Mouse (Mus musculus) thymus, adult 2 months (tissue): Measurements from ENCODE around the gene Hist1h3h.
A peak's percentile ranks its signal among the peaks of the same experiment; 100 is the strongest.

Experiments used
- CTCF ChIP-seq: fragments of 200-500 bp; IDR thresholded peaks from 2 replicates; pipeline ENCODE4 v1.5.1; 2012; ENCODE audit warnings: mild to moderate bottlenecking, control low read depth, low read length, moderate library complexity, borderline replicate concordance; ENCODE audit not compliant: control insufficient read depth, poor library complexity, insufficient read depth; ENCODE audit errors: extremely low read depth
- POLR2A ChIP-seq: fragments of 200-500 bp; IDR thresholded peaks from 2 replicates; pipeline ENCODE4 v1.6.1; 2012; ENCODE audit warnings: mild to moderate bottlenecking, low read length, control low read depth, moderate library complexity; ENCODE audit not compliant: control insufficient read depth, poor library complexity, insufficient read depth; ENCODE audit errors: extremely low read depth

GRCm38 (mm10) chr13:21710031-21710711, 7.3 kb upstream of the Hist1h3h start:
- TF ChIP-seq CTCF, result peak; percentile 76
- no peak for TF ChIP-seq POLR2A
